Mouse (Mus musculus) cortical plate, adult 2 months (tissue): ENCODE measurements around the gene 0610010K14Rik.

ENCODE experiments used
- CTCF ChIP-seq: fragments of 200-500 bp; IDR thresholded peaks from 2 replicates; pipeline ENCODE4 v1.5.1; 2011; ENCODE audit warnings: mild to moderate bottlenecking, control low read depth, low read length; ENCODE audit not compliant: insufficient read depth; ENCODE audit errors: extremely low read depth
- POLR2A ChIP-seq: fragments of 200-500 bp; IDR thresholded peaks from 2 replicates; pipeline ENCODE4 v1.6.1; 2011; ENCODE audit warnings: mild to moderate bottlenecking, low read length, control low read depth; ENCODE audit not compliant: insufficient read depth; ENCODE audit errors: extremely low read depth

DNA sequence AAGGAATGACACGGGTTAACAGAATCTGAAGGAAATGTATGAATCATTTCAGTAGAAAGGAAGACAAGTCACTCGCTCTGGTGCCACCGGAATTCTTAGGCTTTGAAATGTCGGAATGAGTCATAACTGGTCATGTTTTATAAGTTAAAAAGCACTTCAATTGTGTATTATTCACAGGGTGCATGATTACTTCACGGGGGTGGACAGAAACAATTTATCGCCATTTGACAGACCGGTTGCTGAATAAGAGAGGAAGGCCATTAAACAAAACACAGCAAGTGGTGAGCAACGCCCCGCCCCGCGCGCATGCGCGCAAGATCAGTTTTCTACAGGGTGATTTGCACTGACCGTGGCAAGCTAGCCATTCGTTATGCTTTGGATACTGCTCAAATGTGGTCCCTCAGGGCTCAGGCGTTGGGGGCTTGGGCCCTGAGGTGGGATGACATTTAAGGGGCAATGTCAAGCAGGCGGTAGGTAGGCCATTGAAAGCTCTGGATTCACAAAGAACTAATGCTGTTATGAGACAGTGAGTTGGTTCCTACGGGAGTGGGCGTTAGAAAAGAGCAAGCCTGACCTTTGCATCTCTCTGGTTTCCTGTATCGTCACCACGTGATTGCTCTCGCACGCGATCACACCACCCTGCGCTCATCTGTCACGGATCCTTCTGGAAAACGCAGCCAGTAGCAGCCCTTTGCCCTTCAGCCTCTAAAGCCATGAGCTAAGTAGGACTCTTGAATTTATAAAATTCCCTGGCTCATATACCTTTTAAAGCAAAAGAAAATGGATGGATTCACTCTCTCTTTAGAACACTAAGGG lies 48.2 kb downstream of the 0610010K14Rik start:
- TF ChIP-seq POLR2A (no peak), CTCF (no peak)
